In genomic region chr1:175693429-175693960, GRCm38 (mm10) we compare ENCODE assay signal across 8 mouse cellular contexts. TPM values are rescaled to one million over a fixed set of nuclear protein-coding genes. Genes with fewer than 3 reads are reported as not detected.
DNase-seq lines count a peak whose midpoint lies in the region; ATAC-seq and TF ChIP-seq lines count a peak whose summit lies in the region.

No protein-coding gene starts in this region.

- H3K4me3 ChIP-seq in lung, adult 2 months (replicated peaks; ENCODE audit: extremely low read depth, low read depth, low read length): no peak overlapping the region
- H3K4me3 ChIP-seq in liver, embryonic 12.5 days: peak overlapping the region; percentile 75
- H3K4me3 ChIP-seq in neural tube, embryonic 14.5 days (ENCODE audit: low read depth, low read length): peak overlapping the region; percentile 72

- H3K4me2 ChIP-seq in liver, embryonic 12.5 days: peak overlapping the region; percentile 98
- peak overlapping the region; percentile 87 for H3K4me2 ChIP-seq in neural tube, embryonic 14.5 days (ENCODE audit: low read depth, low read length)

- peaks cover 2% of the 10 kb centered on the region; the same call in 1 of the 2 replicates for H3K4me1 ChIP-seq in lung, adult 2 months (ENCODE audit: control insufficient read depth, insufficient read depth, low read length)
- H3K4me1 ChIP-seq in liver, embryonic 12.5 days: peaks cover 27% of the 10 kb centered on the region
- peaks cover 6% of the 10 kb centered on the region for H3K4me1 ChIP-seq in neural tube, embryonic 14.5 days (ENCODE audit: control insufficient read depth, insufficient read depth, low read length)

- no peak for TF ChIP-seq POLR2A in lung, adult 2 months (IDR thresholded peaks at IDR 0.05; ENCODE audit: borderline replicate concordance, extremely low read depth, low read depth, low read length)

- no peak for TF ChIP-seq CTCF in lung, adult 2 months (IDR thresholded peaks at IDR 0.05; ENCODE audit: insufficient read depth, low read length)

- H3K27ac ChIP-seq in liver, embryonic 12.5 days: peak overlapping the region; percentile 1; the same call in 1 of the 2 replicates
- no peak overlapping the region for H3K27ac ChIP-seq in neural tube, embryonic 14.5 days (ENCODE audit: low read depth, low read length)

- no peaks in the 10 kb centered on the region for H3K27me3 ChIP-seq in liver, embryonic 12.5 days (replicated peaks)
- H3K27me3 ChIP-seq in neural tube, embryonic 14.5 days (ENCODE audit: control insufficient read depth, insufficient read depth, low read length): no peaks in the 10 kb centered on the region

- no peaks in the 10 kb centered on the region for H3K36me3 ChIP-seq in liver, embryonic 12.5 days
- no peaks in the 10 kb centered on the region for H3K36me3 ChIP-seq in neural tube, embryonic 14.5 days (ENCODE audit: control insufficient read depth, insufficient read depth, low read length)

- 28% methylated on average over 12 of the region's 12 CpGs for WGBS in lung, adult 2 months
- WGBS in liver, embryonic 12.5 days (ENCODE audit: insufficient replicate concordance): 45% methylated on average over 12 of the region's 12 CpGs
- WGBS in neural tube, embryonic 14.5 days: 43% methylated on average over 12 of the region's 12 CpGs

- peak; percentile 15 to 23; a peak in 2 of 4 replicates for ATAC-seq in hematopoietic stem cell, adult 5-6 weeks (replicated peaks in 1 of 2; ENCODE audit: insufficient read depth in 1 of 2, low FRiP score in 2 of 2, low TSS enrichment in 1 of 2, low read depth in 1 of 2, poor library complexity in 2 of 2, severe bottlenecking in 2 of 2)
- ATAC-seq in liver, embryonic 12.5 days: no peak
- peak; percentile 8; the same call in 1 of the 2 replicates for ATAC-seq in neural tube, embryonic 14.5 days (ENCODE audit: low read depth)

- no peaks in the 10 kb centered on the region for H3K9me3 ChIP-seq in liver, embryonic 12.5 days (replicated peaks)
- H3K9me3 ChIP-seq in neural tube, embryonic 14.5 days (ENCODE audit: control insufficient read depth, low read length): no peaks in the 10 kb centered on the region

- DNase-seq in lung, adult 2 months: peak; percentile 8
- no peak for DNase-seq in lung, postnatal 14 days
- peak; percentile 16 to 36 for DNase-seq in cerebellum, postnatal 25 days
- DNase-seq in urinary bladder, postnatal 25 days (ENCODE audit: low spot score): no peak
- DNase-seq in urinary bladder, postnatal 4 days (ENCODE audit: low spot score in 2 of 2): no peak

- peak overlapping the region; percentile 65 for H3K9ac ChIP-seq in liver, embryonic 12.5 days
- no peak overlapping the region for H3K9ac ChIP-seq in neural tube, embryonic 14.5 days (replicated peaks; ENCODE audit: low read depth, low read length)

RNA-seq across cellular contexts. Expression of gene Chml, which starts 0.8 kb away (rescaled TPM):
- 8.0 and 16.3 TPM in 2 replicates for polyA plus RNA-seq in lung, adult 2 months (2012; rRNA removed)
- 10.2 and 11.0 TPM in 2 replicates for total RNA-seq in hematopoietic stem cell, adult 5-6 weeks (2017)
- polyA plus RNA-seq in liver, embryonic 12.5 days (2016; fragmentation: Nextera tagmentation; extraction: Ambion mirVana): 1.6 TPM in 2 replicates
- 5.6 and 6.8 TPM in 2 replicates for polyA plus RNA-seq in neural tube, embryonic 14.5 days (2014; fragmentation: Nextera tagmentation; extraction: Ambion mirVana)

RNA-seq across cellular contexts. Expression of gene Opn3, which starts 0.9 kb away (rescaled TPM):
- 1.7 and 3.6 TPM in 2 replicates for polyA plus RNA-seq in lung, adult 2 months (2012; rRNA removed)
- 0.19 and 0.60 TPM in 2 replicates for total RNA-seq in hematopoietic stem cell, adult 5-6 weeks (2017)
- 2.5 and 3.1 TPM in 2 replicates for polyA plus RNA-seq in liver, embryonic 12.5 days (2016; fragmentation: Nextera tagmentation; extraction: Ambion mirVana)
- 6.9 and 9.2 TPM in 2 replicates for polyA plus RNA-seq in neural tube, embryonic 14.5 days (2014; fragmentation: Nextera tagmentation; extraction: Ambion mirVana)

RNA-seq across cellular contexts. Expression of gene Wdr64, which starts 4.9 kb away (rescaled TPM):
- not detected in 2 replicates for polyA plus RNA-seq in lung, adult 2 months (2012; rRNA removed)
- not detected in 2 replicates for total RNA-seq in hematopoietic stem cell, adult 5-6 weeks (2017)
- polyA plus RNA-seq in liver, embryonic 12.5 days (2016; fragmentation: Nextera tagmentation; extraction: Ambion mirVana): not detected in 2 replicates
- polyA plus RNA-seq in neural tube, embryonic 14.5 days (2014; fragmentation: Nextera tagmentation; extraction: Ambion mirVana): not detected in 2 replicates

Comparison
In these comparisons a context has a peak if more than half of its experiments do, and no peak if none do; other contexts are left out.
1. DNase-seq: peak in lung, adult 2 months (single experiment) and cerebellum, postnatal 25 days (2 of 2); none in lung, postnatal 14 days (single experiment), urinary bladder, postnatal 25 days (single experiment) and urinary bladder, postnatal 4 days (0 of 2).